Mouse (Mus musculus) midbrain, embryonic 10.5 days (tissue): Measurements from ENCODE around the gene Chrdl1. TPM values are rescaled to one million over a fixed set of nuclear protein-coding genes. Genes with fewer than 3 reads are reported as not detected.

Experiments used
- DNase-seq: peaks from one replicate; pipeline ENCODE4 v3.0.0-alpha.2; 2017; ENCODE audit warnings: low spot score
- H3K27ac ChIP-seq: fragments of 300-500 bp; sonication (generic); replicated peaks from 2 replicates; pipeline ENCODE4 v1.5.1; 2016; ENCODE audit warnings: mild to moderate bottlenecking
- H3K27me3 ChIP-seq: fragments of 300-500 bp; sonication (generic); 2 replicates; pipeline ENCODE4 v1.6.1; 2016; ENCODE audit warnings: low read depth, mild to moderate bottlenecking; ENCODE audit not compliant: poor library complexity, severe bottlenecking
- H3K36me3 ChIP-seq: fragments of 300-500 bp; sonication (generic); 2 replicates; pipeline ENCODE4 v1.6.1; 2016; ENCODE audit warnings: mild to moderate bottlenecking, moderate library complexity
- H3K4me1 ChIP-seq: fragments of 300-500 bp; sonication (generic); 2 replicates; pipeline ENCODE4 v1.6.1; 2016
- H3K4me3 ChIP-seq: fragments of 300-500 bp; sonication (generic); 2 replicates; pipeline ENCODE4 v1.5.1; 2016; ENCODE audit warnings: mild to moderate bottlenecking, moderate library complexity
- H3K9me3 ChIP-seq: fragments of 300-500 bp; sonication (generic); replicated peaks from 2 replicates; pipeline ENCODE4 v1.6.1; 2016; ENCODE audit warnings: mild to moderate bottlenecking
- WGBS: fragments of 180-500 bp; shearing (Covaris S2); methylation state at CpG from one replicate; pipeline ENCODE4 v1.1.7; 2016; 5-methylcytosine and 5-hydroxymethylcytosine counted together
- polyA plus RNA-seq: library from polyadenylated mRNA; unstranded; fragments of >200 nt; fragmentation: Nextera tagmentation; extraction: Ambion mirVana; gene quantifications from 2 replicates; pipeline ENCODE4 v1.2.1, GENCODE M21; 2016

The Chrdl1 gene
- polyA plus RNA-seq: 2.8 and 3.4 TPM in 2 replicates

- peaks cover 90% of the 10 kb centered on the region for H3K27me3 ChIP-seq
- 22% methylated on average over 34 of the region's 37 CpGs for WGBS
These were observed at the start of gene Chrdl1 for GRCm38 (mm10) chrX:143393791-143394369. TSS of gene Chrdl1 (minus strand) at chrX:143394262.

GRCm38 (mm10) chrX:143442638-143443037 is 48.6 kb upstream of the Chrdl1 start:
- WGBS: 60% methylated on average over 4 of the region's 4 CpGs

More at GRCm38 (mm10) chrX:143393791-143394369, at the start of gene Chrdl1:
- H3K4me1 ChIP-seq: no peaks in the 10 kb centered on the region
- DNase-seq: peak; percentile 28
- H3K36me3 ChIP-seq: no peaks in the 10 kb centered on the region
- peak within 1 kb of the TSS; percentile 59 for H3K4me3 ChIP-seq
- peak within 1 kb of the TSS; percentile 69 for H3K27ac ChIP-seq
- H3K9me3 ChIP-seq: no peaks in the 10 kb centered on the region

GRCm38 (mm10) chrX:143404601-143405000 is 10.5 kb upstream of the Chrdl1 start:
- 85% methylated on average over 2 of the region's 2 CpGs for whole genome bisulfite sequencing
- no peak overlapping the region for H3K27ac ChIP-seq
- peaks cover 83% of the 10 kb centered on the region for H3K27me3 ChIP-seq

More at GRCm38 (mm10) chrX:143442638-143443037, 48.6 kb upstream of the Chrdl1 start:
- H3K4me1 ChIP-seq: no peaks in the 10 kb centered on the region; the same call in 1 of the 2 replicates
- no peak overlapping the region for H3K27ac ChIP-seq
- H3K9me3 ChIP-seq: no peaks in the 10 kb centered on the region
- no peak for DNase-seq
- H3K27me3 ChIP-seq: peaks cover 78% of the 10 kb centered on the region
- no peak overlapping the region for H3K4me3 ChIP-seq
- no peaks in the 10 kb centered on the region for H3K36me3 ChIP-seq

GRCm38 (mm10) chrX:143366256-143366959 is 27.7 kb downstream of the Chrdl1 start:
- no peaks in the 10 kb centered on the region; the same call in 1 of the 2 replicates for H3K9me3 ChIP-seq
- H3K27ac ChIP-seq: no peak overlapping the region
- no peak overlapping the region for H3K4me3 ChIP-seq
- H3K36me3 ChIP-seq: no peaks in the 10 kb centered on the region
- H3K27me3 ChIP-seq: peaks cover 21% of the 10 kb centered on the region; the same call in 1 of the 2 replicates
- H3K4me1 ChIP-seq: no peaks in the 10 kb centered on the region
- 78% methylated on average over 4 of the region's 4 CpGs for WGBS
- no peak for DNase-seq

More at GRCm38 (mm10) chrX:143404601-143405000, 10.5 kb upstream of the Chrdl1 start:
- Histone ChIP-seq H3K4me1 (no peaks in the 10 kb centered on the region), H3K9me3 (no peaks in the 10 kb centered on the region), H3K36me3 (no peaks in the 10 kb centered on the region), H3K4me3 (no peak overlapping the region)
- DNase-seq: no peak

GRCm38 (mm10) chrX:143347227-143347626 is 46.8 kb downstream of the Chrdl1 start:
- Histone ChIP-seq H3K36me3 (no peaks in the 10 kb centered on the region), H3K27ac (no peak overlapping the region), H3K9me3 (no peaks in the 10 kb centered on the region), H3K27me3 (peaks cover 100% of the 10 kb centered on the region), H3K4me3 (no peak overlapping the region), H3K4me1 (peaks cover 12% of the 10 kb centered on the region; the same call in 1 of the 2 replicates)
- DNase-seq: no peak
- WGBS: 38% methylated on average over 5 of the region's 5 CpGs

- 46% methylated on average over 3 of the region's 3 CpGs for WGBS
- peaks cover 12% of the 10 kb centered on the region; the same call in 1 of the 2 replicates for H3K4me1 ChIP-seq
- no peaks in the 10 kb centered on the region for H3K9me3 ChIP-seq
- no peak overlapping the region for H3K4me3 ChIP-seq
- no peaks in the 10 kb centered on the region for H3K36me3 ChIP-seq
- no peak for DNase-seq
- no peak overlapping the region for H3K27ac ChIP-seq
- H3K27me3 ChIP-seq: peaks cover 100% of the 10 kb centered on the region
These were observed 47.3 kb downstream of the Chrdl1 start for GRCm38 (mm10) chrX:143346739-143347138.

- Histone ChIP-seq H3K4me3 (no peak overlapping the region), H3K36me3 (no peaks in the 10 kb centered on the region), H3K4me1 (peaks cover 12% of the 10 kb centered on the region; the same call in 1 of the 2 replicates), H3K27ac (no peak overlapping the region), H3K9me3 (no peaks in the 10 kb centered on the region), H3K27me3 (peaks cover 100% of the 10 kb centered on the region)
- no peak for DNase-seq
- WGBS: 57% methylated on average over 5 of the region's 5 CpGs
These were observed 49.3 kb downstream of the Chrdl1 start for GRCm38 (mm10) chrX:143344509-143345495.

GRCm38 (mm10) chrX:143338156-143338555 is 55.9 kb downstream of the Chrdl1 start:
- Histone ChIP-seq H3K36me3 (no peaks in the 10 kb centered on the region), H3K9me3 (no peaks in the 10 kb centered on the region), H3K27me3 (peaks cover 95% of the 10 kb centered on the region), H3K4me3 (no peak overlapping the region), H3K4me1 (peaks cover 10% of the 10 kb centered on the region; the same call in 1 of the 2 replicates), H3K27ac (no peak overlapping the region)
- WGBS: 37% methylated on average over 4 of the region's 4 CpGs
- no peak for DNase-seq

GRCm38 (mm10) chrX:143337561-143337960 is 56.5 kb downstream of the Chrdl1 start:
- Histone ChIP-seq H3K36me3 (no peaks in the 10 kb centered on the region), H3K27ac (no peak overlapping the region), H3K4me3 (no peak overlapping the region), H3K27me3 (peaks cover 92% of the 10 kb centered on the region), H3K4me1 (peaks cover 10% of the 10 kb centered on the region; the same call in 1 of the 2 replicates), H3K9me3 (no peaks in the 10 kb centered on the region)
- DNase-seq: no peak
- 40% methylated on average over 3 of the region's 3 CpGs for WGBS

GRCm38 (mm10) chrX:143336661-143337060 is 57.4 kb downstream of the Chrdl1 start:
- H3K4me3 ChIP-seq: no peak overlapping the region
- H3K27ac ChIP-seq: no peak overlapping the region
- H3K9me3 ChIP-seq: no peaks in the 10 kb centered on the region
- H3K27me3 ChIP-seq: peaks cover 91% of the 10 kb centered on the region
- DNase-seq: no peak
- H3K4me1 ChIP-seq: peaks cover 10% of the 10 kb centered on the region; the same call in 1 of the 2 replicates
- H3K36me3 ChIP-seq: no peaks in the 10 kb centered on the region
- 83% methylated on average over 4 of the region's 4 CpGs for WGBS

GRCm38 (mm10) chrX:143335846-143336245 is 58.2 kb downstream of the Chrdl1 start:
- Histone ChIP-seq H3K4me1 (peaks cover 10% of the 10 kb centered on the region; the same call in 1 of the 2 replicates), H3K27ac (no peak overlapping the region), H3K27me3 (peaks cover 91% of the 10 kb centered on the region), H3K36me3 (no peaks in the 10 kb centered on the region), H3K9me3 (no peaks in the 10 kb centered on the region), H3K4me3 (no peak overlapping the region)
- WGBS: 67% methylated on average over 5 of the region's 5 CpGs
- DNase-seq: no peak

GRCm38 (mm10) chrX:143313166-143313565 is 80.9 kb downstream of the Chrdl1 start:
- H3K4me1 ChIP-seq: no peaks in the 10 kb centered on the region
- peaks cover 64% of the 10 kb centered on the region for H3K27me3 ChIP-seq
- H3K9me3 ChIP-seq: no peaks in the 10 kb centered on the region
- H3K27ac ChIP-seq: no peak overlapping the region
- DNase-seq: no peak
- no peaks in the 10 kb centered on the region for H3K36me3 ChIP-seq
- no peak overlapping the region for H3K4me3 ChIP-seq
- WGBS: 90% methylated on average over 3 of the region's 3 CpGs
